Mouse (Mus musculus) embryonic facial prominence, embryonic 15.5 days (tissue): ENCODE results near the gene Rsph3a. TPM values are rescaled to one million over a fixed set of nuclear protein-coding genes. Genes with fewer than 3 reads are reported as not detected.
A peak's percentile ranks its signal among the peaks of the same experiment; 100 is the strongest.
"Not testable (repeated sequence)": the region's sequence is repeated elsewhere in the genome, so short reads cannot be mapped to it uniquely, and the experiment has no call there.

ENCODE experiments used
- ATAC-seq: fragments of 200-750 bp; cut with Nextera tagmentation; 2 replicates; pipeline ENCODE4 v1.8.0; 2017; ENCODE audit warnings: low read depth, moderate TSS enrichment; ENCODE audit not compliant: insufficient number of reproducible peaks, low FRiP score, low TSS enrichment
- H3K27ac ChIP-seq: fragments of 300-500 bp; sonication (generic); replicated peaks from 2 replicates; pipeline ENCODE4 v1.5.1; 2015; ENCODE audit warnings: mild to moderate bottlenecking, inconsistent platforms
- H3K27me3 ChIP-seq: fragments of 300-500 bp; sonication (generic); 2 replicates; pipeline ENCODE4 v1.6.1; 2015; ENCODE audit warnings: inconsistent platforms
- H3K36me3 ChIP-seq: fragments of 300-500 bp; sonication (generic); 2 replicates; pipeline ENCODE4 v1.6.1; 2015; ENCODE audit warnings: mild to moderate bottlenecking, inconsistent platforms
- H3K4me1 ChIP-seq: fragments of 300-500 bp; sonication (generic); 2 replicates; pipeline ENCODE4 v1.6.1; 2015; ENCODE audit warnings: inconsistent platforms
- H3K4me2 ChIP-seq: fragments of 300-500 bp; sonication (generic); replicated peaks from 2 replicates; pipeline ENCODE4 v1.6.1; 2015; ENCODE audit warnings: mild to moderate bottlenecking, inconsistent platforms
- H3K4me3 ChIP-seq: fragments of 300-500 bp; sonication (generic); replicated peaks from 2 replicates; pipeline ENCODE4 v1.5.1; 2015; ENCODE audit warnings: mild to moderate bottlenecking, inconsistent platforms
- H3K9ac ChIP-seq: fragments of 300-500 bp; sonication (generic); 2 replicates; pipeline ENCODE4 v1.6.1; 2015; ENCODE audit warnings: inconsistent platforms
- H3K9me3 ChIP-seq: fragments of 300-500 bp; sonication (generic); replicated peaks from 2 replicates; pipeline ENCODE4 v1.6.1; 2016; ENCODE audit warnings: inconsistent platforms
- WGBS: fragments of 180-500 bp; shearing (Covaris S2); methylation state at CpG from one replicate; pipeline ENCODE4 v1.1.7; 2015; 5-methylcytosine and 5-hydroxymethylcytosine counted together
- polyA plus RNA-seq: library from polyadenylated mRNA; unstranded; fragments of >200 nt; fragmentation: Nextera tagmentation; extraction: Ambion mirVana; gene quantifications from 2 replicates; pipeline ENCODE4 v1.2.1, GENCODE M21; 2015

Rsph3a gene
- polyA plus RNA-seq, 1 experiment from 2014 or later = 62.1 TPM

DNA sequence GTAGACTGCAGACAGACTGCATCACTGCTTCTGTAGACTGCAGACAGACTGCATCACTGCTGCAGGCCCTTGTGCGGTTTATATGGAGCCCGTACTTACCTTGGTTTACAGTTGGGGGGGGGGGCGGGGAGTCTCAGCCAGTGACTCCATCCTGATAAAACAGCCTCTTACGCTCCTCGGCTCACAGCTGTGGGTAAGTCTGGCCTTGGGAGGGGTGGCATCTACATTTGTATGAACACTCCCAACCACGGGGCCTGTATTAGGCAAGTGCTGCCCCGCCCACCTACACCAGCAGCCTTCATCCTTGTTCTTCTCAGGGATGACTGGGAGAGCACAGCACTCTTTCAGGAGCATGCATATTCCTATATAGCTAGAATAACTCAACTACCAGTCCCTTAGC, 41.6 kb downstream of the Rsph3a start:
- H3K9me3 ChIP-seq, ATAC-seq: not testable (repeated sequence)

DNA sequence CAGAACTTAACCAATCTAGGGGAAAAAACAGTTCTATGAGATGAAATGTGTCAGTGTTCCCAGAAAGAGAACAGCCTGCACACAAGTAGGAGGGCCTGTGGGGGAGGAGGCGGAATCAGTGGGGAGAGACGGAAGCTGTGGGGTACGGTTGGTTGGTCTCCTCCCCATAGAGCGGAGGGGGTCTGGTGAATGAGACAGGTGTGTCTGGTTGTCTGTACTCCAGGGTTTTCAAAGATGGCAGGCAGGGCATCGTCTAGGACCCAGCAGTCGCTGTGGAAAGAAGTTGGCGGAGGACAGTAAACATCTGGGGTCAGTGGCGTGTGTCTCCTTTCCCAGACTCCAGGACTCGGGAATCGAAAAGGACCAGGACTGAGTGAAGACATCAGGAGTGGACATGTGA, 57.8 kb downstream of the Rsph3a start:
- 79% methylated on average over 10 of the region's 10 CpGs for WGBS
- ATAC-seq = not testable (repeated sequence)

More for the DNA sequence above, 41.6 kb downstream of the Rsph3a start:
- not testable (repeated sequence) for H3K36me3 ChIP-seq, H3K9ac ChIP-seq, H3K4me3 ChIP-seq, H3K27ac ChIP-seq, H3K4me2 ChIP-seq, H3K27me3 ChIP-seq, H3K4me1 ChIP-seq
- WGBS = 69% methylated on average over 7 of the region's 7 CpGs

DNA sequence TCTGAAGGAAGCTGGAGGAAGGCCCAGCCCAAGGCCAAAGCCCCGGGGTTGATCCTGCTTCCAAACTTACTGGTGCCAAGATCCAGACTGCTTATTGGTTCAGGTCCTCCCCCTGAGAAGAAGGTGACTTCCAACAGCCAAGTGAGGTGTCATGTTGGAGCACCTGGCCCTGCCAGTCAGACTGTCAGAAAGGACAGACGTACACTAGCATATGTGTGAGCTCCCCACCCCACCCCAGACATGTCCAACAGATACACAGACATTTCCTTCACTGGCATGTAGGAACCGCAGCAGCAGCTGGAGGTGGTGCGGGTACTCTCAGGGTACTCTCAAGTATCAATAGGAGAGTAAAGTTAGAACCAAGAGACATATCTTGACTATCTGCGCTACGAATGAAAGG, 61.4 kb downstream of the Rsph3a start:
- H3K4me3 ChIP-seq, H3K4me2 ChIP-seq, ATAC-seq, H3K4me1 ChIP-seq, H3K27ac ChIP-seq, H3K36me3 ChIP-seq, H3K27me3 ChIP-seq, H3K9me3 ChIP-seq, H3K9ac ChIP-seq: not testable (repeated sequence)
- 73% methylated on average over 1 of the region's 6 CpGs for WGBS

More for the DNA sequence above, 57.8 kb downstream of the Rsph3a start:
- H3K9me3 ChIP-seq, H3K27me3 ChIP-seq, H3K4me3 ChIP-seq, H3K9ac ChIP-seq, H3K36me3 ChIP-seq, H3K27ac ChIP-seq, H3K4me2 ChIP-seq, H3K4me1 ChIP-seq: not testable (repeated sequence)

DNA sequence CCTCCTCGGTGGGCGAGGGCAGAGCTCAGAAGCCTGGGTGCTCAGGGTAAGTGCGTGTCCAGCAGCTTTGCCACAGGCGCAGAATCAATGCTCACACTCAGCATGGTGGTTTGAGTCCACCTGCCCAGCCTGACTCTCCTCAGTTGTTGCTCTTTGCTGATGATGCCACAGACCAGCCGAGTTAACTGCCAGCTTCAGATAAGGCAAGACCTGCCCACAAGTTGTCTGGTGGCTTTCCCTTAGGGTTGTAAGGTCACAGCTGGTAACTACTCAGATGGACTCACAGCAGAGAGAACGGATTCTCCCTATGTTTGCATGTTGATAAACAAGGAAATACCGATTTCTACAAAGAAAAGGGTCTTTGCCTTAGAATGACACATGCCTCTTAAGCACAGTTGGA, 64.2 kb downstream of the Rsph3a start:
- not testable (repeated sequence) for H3K36me3 ChIP-seq, ATAC-seq, H3K9ac ChIP-seq, H3K4me3 ChIP-seq, H3K4me1 ChIP-seq, H3K4me2 ChIP-seq, H3K27ac ChIP-seq, H3K9me3 ChIP-seq, H3K27me3 ChIP-seq
- 80% methylated on average over 6 of the region's 7 CpGs for WGBS

DNA sequence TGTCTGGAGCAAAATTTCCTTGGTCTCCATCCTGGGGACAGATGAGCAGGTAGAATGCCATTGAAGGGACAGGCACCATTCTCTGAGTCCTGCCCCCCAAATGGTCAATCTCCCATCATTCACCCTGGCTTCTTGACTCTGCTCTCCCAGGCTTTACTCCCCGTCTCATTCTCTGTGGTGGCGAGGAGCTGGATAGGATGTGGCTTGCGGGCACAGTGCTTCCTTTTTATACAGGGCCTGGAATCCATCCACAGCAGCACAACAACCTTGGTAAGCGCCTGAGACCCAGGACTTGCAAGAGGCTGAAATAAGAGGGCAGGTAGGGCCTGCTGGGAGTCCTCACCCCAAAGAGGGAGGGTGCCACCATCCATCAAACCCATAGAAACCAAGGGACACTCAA, 68.6 kb downstream of the Rsph3a start:
- H3K9ac ChIP-seq, H3K4me1 ChIP-seq, ATAC-seq, H3K4me3 ChIP-seq, H3K9me3 ChIP-seq, H3K27me3 ChIP-seq, H3K27ac ChIP-seq, H3K4me2 ChIP-seq, H3K36me3 ChIP-seq: not testable (repeated sequence)
- 98% methylated on average over 4 of the region's 4 CpGs for WGBS

DNA sequence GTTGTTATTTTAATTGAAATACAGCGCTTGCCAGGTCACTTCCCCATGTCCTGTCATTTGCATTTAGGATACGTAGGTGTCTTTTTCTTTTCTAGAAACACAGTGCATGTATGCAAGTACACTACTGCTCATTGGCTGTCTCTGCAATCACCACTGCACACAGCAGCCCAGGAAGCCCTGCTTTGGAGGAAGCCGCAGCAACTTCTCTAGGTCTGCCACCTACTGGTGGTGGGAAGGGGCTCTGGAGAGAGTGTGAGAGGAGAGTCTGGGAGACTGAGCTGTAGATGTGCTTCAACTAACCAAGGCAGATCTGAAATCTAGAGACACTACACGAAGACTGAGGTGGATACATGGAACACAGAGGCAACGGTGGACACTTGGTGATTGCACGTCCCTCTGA, 77.3 kb downstream of the Rsph3a start:
- not testable (repeated sequence) for H3K9me3 ChIP-seq, ATAC-seq, H3K4me3 ChIP-seq, H3K9ac ChIP-seq, H3K4me1 ChIP-seq, H3K36me3 ChIP-seq, H3K4me2 ChIP-seq, H3K27ac ChIP-seq, H3K27me3 ChIP-seq
- no CpG with 5 or more reads among the region's 6 CpGs for WGBS

DNA sequence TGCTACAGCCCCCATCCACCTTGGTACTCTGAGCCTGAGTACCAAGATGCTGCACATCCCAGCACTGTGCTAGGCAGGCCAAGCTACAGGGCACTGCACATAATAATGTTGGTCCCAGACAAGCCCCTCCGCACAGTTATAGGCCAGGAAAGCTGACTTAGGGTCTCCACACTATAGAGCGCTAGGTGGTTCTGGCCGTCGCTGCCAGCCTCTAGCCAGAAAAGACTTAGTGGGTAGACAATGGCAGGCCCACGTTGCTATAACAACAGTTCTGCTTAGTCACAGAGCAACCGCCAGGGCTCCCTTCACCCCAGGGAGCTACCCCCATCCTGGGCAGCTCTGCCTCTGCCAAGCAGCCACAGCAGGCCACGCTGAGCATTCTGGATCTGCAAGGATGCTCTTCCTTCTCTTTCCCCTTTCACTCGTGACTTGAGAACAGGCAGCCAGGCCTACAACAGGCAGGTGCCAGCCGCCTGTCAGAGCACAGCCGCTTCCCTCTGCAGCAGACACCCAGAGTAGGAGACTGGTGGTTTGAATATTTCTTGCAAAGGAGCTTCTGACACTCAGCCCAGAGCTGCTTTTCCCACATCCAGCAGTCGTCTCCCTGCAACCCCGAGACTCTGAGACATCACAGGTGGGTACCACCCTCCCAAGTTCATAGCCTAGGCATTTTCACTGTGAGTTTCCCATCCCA, 82.2 kb downstream of the Rsph3a start:
- not testable (repeated sequence) for H3K36me3 ChIP-seq, H3K4me1 ChIP-seq, H3K4me3 ChIP-seq, H3K27me3 ChIP-seq, H3K4me2 ChIP-seq, H3K9ac ChIP-seq, H3K9me3 ChIP-seq, H3K27ac ChIP-seq
- peak; percentile 57; the same call in 1 of the 2 replicates for ATAC-seq
- no CpG with 5 or more reads among the region's 12 CpGs for WGBS

Other genes starting within 250 kb of the Rsph3a start
- 51.6 and 54.8 TPM in 2 replicates for gene Fndc1, start 118.3 kb upstream of the Rsph3a start, polyA plus RNA-seq
- gene Tagap, start 19.6 kb upstream of the Rsph3a start, polyA plus RNA-seq = 1.1 and 1.3 TPM in 2 replicates
- 0.27 TPM in 1 of 2 replicates, not detected in the other for gene Gm49673, start 202.2 kb downstream of the Rsph3a start, polyA plus RNA-seq
- 28.2 and 30.5 TPM in 2 replicates for gene Rnaset2a, start 202.5 kb downstream of the Rsph3a start, polyA plus RNA-seq
- 29.7 and 34.6 TPM in 2 replicates for gene Fgfr1op, start 219.9 kb downstream of the Rsph3a start, polyA plus RNA-seq